Mouse (Mus musculus): Measurements from ENCODE around the gene Spata13.

DNA sequence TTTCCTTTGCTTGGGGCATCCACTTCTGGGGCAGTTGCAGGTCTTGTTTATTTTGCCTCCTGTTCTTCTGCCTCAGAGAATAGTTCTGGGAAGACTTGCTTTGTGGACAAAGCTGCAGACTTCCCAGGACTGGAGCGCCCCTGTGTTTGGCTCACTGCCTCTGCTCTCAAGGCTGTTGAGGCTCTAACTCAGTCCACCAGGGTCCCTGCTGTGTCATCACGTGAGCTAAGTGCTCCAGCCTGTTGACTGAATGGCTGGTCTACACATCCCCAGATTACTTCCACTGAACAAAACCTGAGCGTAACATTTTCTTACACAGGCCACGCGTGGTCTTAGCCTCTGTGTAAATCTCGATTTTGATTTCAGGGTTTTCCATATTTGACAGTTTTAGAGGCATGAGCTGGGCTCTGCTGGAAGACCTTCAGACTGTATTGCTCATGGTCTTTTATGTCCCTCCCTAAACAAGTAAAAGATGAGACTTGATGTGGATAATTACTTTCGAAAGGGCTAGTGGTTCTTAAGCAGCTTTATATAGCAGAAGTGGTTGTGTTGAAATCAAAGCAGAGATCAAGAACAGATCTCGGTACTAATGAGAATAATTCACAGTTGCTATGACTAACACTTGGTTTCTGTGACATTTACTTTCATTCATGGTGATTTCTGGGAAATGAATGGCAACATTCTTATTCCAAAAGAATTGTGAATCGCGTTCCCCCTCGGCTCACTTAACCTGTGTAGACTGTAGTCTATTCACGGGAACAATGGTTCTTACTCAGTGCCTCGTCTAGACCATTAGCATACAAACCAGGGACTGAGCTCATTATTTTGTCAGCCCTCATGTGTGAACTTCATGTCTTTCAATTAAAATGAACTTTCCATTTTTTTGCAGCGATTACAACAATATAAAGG lies 119.3 kb downstream of the Spata13 start:
- TF ChIP-seq EP300 (IDR thresholded peaks at IDR 0.05; ENCODE audit: low read depth) (no peak), CTCF (IDR thresholded peaks at IDR 0.05; ENCODE audit: low read depth) (no peak)

Measured in heart, postnatal 0 days (tissue).